Mouse (Mus musculus): ENCODE measurements at regions not wholly inside any gene's neighbourhood (a gene's known extent, or its start where the extent isn't known, plus 50 kb on each side); places are given as distances from the start of the nearest gene placed in this dataset.

DNA sequence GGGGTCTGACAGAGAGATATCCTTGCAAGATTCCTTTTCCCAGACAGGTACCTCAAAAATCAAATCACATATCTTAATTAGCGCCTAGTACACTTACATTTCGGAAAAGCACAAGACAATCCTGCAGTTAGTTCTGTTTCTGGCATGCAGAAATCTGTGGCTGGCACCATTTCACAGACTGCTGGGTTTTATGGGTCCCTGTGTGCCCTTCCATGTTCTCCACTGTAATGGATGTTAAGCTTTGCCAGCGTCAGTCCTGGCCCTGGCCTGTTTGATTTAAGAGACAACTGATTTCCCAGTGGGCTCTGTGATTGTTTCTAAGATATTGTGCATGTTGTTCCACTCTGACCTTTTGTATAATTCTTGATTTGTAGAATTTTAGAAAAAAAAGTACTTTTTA, 93.3 kb upstream of the Gm9972 start:
- no peaks in the 10 kb centered on the region for H3K4me1 ChIP-seq (ENCODE audit: insufficient read depth, low read length)
- no peaks in the 10 kb centered on the region for H3K27me3 ChIP-seq (ENCODE audit: insufficient read depth, low read length)
- no peak for ATAC-seq
- peak; percentile 7 for DNase-seq (ENCODE audit: low spot score)
- H3K9ac ChIP-seq (replicated peaks; ENCODE audit: low read length) = no peak overlapping the region
- H3K9me3 ChIP-seq (ENCODE audit: low read length) = no peaks in the 10 kb centered on the region
- 68% methylated on average over 3 of the region's 3 CpGs for WGBS
- H3K36me3 ChIP-seq (ENCODE audit: insufficient read depth, low read length) = no peaks in the 10 kb centered on the region
- no peak overlapping the region for H3K4me2 ChIP-seq (ENCODE audit: low read depth, low read length)
- H3K4me3 ChIP-seq (ENCODE audit: low read length) = no peak overlapping the region
- no peak overlapping the region for H3K27ac ChIP-seq
- no peak for TF ChIP-seq CTCF (IDR thresholded peaks at IDR 0.05; ENCODE audit: low read depth)

DNA sequence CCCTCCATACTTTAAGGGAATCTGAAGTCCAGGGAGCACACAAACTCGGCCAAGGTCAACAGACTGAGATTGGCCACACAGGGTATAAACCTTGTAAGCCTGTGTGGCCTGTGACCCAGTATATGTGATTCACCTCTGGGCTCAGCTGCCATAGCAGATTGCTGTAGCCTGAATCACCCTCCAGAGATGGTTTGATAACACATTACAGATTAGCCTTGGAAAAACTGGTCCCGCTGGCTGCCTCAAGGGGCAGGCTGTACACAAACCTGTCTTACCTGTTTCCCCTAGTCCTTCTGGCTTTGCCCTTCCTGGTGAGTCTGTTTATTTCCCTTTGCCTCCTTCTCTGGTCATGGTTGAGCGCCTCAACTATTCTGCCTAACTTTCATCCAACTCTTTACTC, 91.0 kb upstream of the Gm9972 start:
- Histone ChIP-seq H3K4me1 (ENCODE audit: insufficient read depth, low read length) (no peaks in the 10 kb centered on the region), H3K4me3 (ENCODE audit: low read length) (no peak overlapping the region)
- 90% methylated on average over 3 of the region's 3 CpGs for WGBS

DNA sequence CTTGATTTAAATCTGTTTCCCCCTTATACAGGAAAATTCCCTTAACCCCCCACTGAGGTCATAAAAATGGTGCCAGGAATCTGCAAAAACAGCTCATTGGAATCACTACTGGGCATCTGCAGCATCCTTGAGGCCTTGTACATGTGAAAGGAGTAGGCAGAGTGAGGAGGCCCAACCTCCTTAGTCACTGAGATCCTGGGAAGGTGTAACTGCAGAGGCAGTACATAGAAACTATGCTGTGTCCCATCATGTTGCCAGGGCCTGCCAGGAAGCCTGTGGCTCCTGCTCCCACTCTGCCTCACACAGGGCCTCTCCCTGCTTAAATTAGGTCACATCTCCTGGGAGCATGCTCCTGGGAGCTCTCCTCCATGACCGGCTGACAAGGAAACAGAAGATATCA, 85.7 kb upstream of the Gm9972 start:
- no peak for DNase-seq (ENCODE audit: low spot score)
- Histone ChIP-seq H3K9me3 (ENCODE audit: low read length) (no peaks in the 10 kb centered on the region), H3K9ac (replicated peaks; ENCODE audit: low read length) (no peak overlapping the region), H3K4me1 (ENCODE audit: insufficient read depth, low read length) (no peaks in the 10 kb centered on the region), H3K27ac (no peak overlapping the region), H3K36me3 (ENCODE audit: insufficient read depth, low read length) (no peaks in the 10 kb centered on the region), H3K27me3 (ENCODE audit: insufficient read depth, low read length) (no peaks in the 10 kb centered on the region), H3K4me3 (ENCODE audit: low read length) (no peak overlapping the region), H3K4me2 (ENCODE audit: low read depth, low read length) (no peak overlapping the region)
- TF ChIP-seq CTCF (IDR thresholded peaks at IDR 0.05; ENCODE audit: low read depth) = no peak
- WGBS = 79% methylated on average over 1 of the region's 1 CpGs
- no peak for ATAC-seq

More for the DNA sequence above, 91.0 kb upstream of the Gm9972 start:
- no peak for DNase-seq (ENCODE audit: low spot score)
- Histone ChIP-seq H3K36me3 (ENCODE audit: insufficient read depth, low read length) (no peaks in the 10 kb centered on the region), H3K27ac (no peak overlapping the region), H3K4me2 (ENCODE audit: low read depth, low read length) (no peak overlapping the region), H3K9me3 (ENCODE audit: low read length) (no peaks in the 10 kb centered on the region), H3K9ac (replicated peaks; ENCODE audit: low read length) (no peak overlapping the region), H3K27me3 (ENCODE audit: insufficient read depth, low read length) (no peaks in the 10 kb centered on the region)
- TF ChIP-seq CTCF (IDR thresholded peaks at IDR 0.05; ENCODE audit: low read depth) = no peak
- no peak for ATAC-seq

DNA sequence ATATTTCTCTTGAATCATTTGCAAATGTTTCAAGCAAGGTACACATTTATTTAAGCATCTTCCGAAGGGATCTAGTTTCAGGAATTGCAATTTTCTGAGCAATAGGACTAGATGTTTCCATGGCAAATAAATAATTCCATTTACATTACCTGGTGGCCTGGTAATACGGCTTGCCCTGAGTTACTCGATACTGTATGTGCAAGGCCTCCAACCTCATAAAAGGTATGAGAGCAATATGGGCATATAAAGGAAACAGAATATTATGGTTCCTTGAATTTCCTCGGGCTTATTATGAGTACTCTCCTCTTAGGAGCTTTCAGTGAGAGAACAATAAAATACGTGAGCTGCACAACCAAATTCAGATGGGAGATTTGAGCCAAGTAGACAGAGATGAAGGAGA, 81.4 kb upstream of the Gm9972 start:
- no peak overlapping the region for H3K4me3 ChIP-seq (ENCODE audit: low read length)
- H3K27me3 ChIP-seq (ENCODE audit: insufficient read depth, low read length) = no peaks in the 10 kb centered on the region
- H3K27ac ChIP-seq = no peak overlapping the region
- no peak for TF ChIP-seq CTCF (IDR thresholded peaks at IDR 0.05; ENCODE audit: low read depth)
- DNase-seq (ENCODE audit: low spot score) = no peak
- no peaks in the 10 kb centered on the region for H3K4me1 ChIP-seq (ENCODE audit: insufficient read depth, low read length)
- WGBS = 77% methylated on average over 5 of the region's 5 CpGs
- H3K36me3 ChIP-seq (ENCODE audit: insufficient read depth, low read length) = no peaks in the 10 kb centered on the region
- H3K9ac ChIP-seq (replicated peaks; ENCODE audit: low read length) = no peak overlapping the region
- H3K4me2 ChIP-seq (ENCODE audit: low read depth, low read length) = no peak overlapping the region
- ATAC-seq = no peak
- H3K9me3 ChIP-seq (ENCODE audit: low read length) = no peaks in the 10 kb centered on the region

DNA sequence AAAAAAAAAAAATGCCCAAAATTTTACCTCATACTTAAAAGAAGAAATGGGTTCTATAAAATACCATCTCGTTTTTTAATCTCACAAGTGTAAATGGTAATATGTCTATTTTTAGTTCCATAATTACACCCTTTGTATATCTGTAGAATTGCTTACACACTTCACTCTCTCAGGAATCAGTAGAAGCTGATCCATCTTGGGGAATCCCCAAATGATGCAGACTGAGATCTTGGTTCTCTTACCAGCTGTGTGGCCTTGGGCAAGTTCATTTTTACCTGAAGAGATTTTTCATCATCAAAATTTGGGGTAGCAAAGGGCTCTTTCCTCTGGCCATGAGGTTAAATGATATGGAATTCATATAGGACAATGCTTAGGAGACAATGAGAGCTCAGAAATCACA, 69.8 kb upstream of the Gm9972 start:
- DNase-seq (ENCODE audit: low spot score) = no peak
- H3K9ac ChIP-seq (replicated peaks; ENCODE audit: low read length) = no peak overlapping the region
- 55% methylated on average over 1 of the region's 1 CpGs for WGBS
- no peak for TF ChIP-seq CTCF (IDR thresholded peaks at IDR 0.05; ENCODE audit: low read depth)
- H3K4me1 ChIP-seq (ENCODE audit: insufficient read depth, low read length) = no peaks in the 10 kb centered on the region
- no peak overlapping the region for H3K4me3 ChIP-seq (ENCODE audit: low read length)
- no peaks in the 10 kb centered on the region for H3K36me3 ChIP-seq (ENCODE audit: insufficient read depth, low read length)
- no peaks in the 10 kb centered on the region for H3K27me3 ChIP-seq (ENCODE audit: insufficient read depth, low read length)
- no peak overlapping the region for H3K4me2 ChIP-seq (ENCODE audit: low read depth, low read length)
- H3K27ac ChIP-seq = no peak overlapping the region
- no peak for ATAC-seq
- H3K9me3 ChIP-seq (ENCODE audit: low read length) = no peaks in the 10 kb centered on the region

DNA sequence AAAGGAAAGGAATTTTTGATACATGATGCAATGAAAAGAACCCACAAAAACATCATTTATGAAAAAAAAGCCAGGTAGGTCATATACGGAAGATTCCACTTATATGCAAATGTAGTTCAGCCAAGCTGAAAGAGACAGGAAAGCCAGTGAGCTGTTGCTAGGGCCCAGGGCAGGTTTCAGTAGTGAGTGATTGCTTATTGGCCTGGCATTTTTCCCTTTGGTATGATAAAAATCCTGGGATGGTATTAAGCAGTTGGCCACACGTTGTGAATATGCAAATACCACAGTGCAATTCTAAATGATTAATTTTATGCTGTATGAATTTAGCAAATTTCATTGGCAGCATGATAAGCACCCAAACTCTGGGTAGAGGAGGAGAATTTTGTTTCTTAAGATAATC, 57.3 kb upstream of the Gm9972 start:
- peak; percentile 32 for DNase-seq (ENCODE audit: low spot score)
- H3K36me3 ChIP-seq (ENCODE audit: insufficient read depth, low read length) = no peaks in the 10 kb centered on the region
- ATAC-seq = no peak
- WGBS = 37% methylated on average over 2 of the region's 2 CpGs
- H3K9me3 ChIP-seq (ENCODE audit: low read length) = no peaks in the 10 kb centered on the region
- H3K4me1 ChIP-seq (ENCODE audit: insufficient read depth, low read length) = no peaks in the 10 kb centered on the region
- TF ChIP-seq CTCF (IDR thresholded peaks at IDR 0.05; ENCODE audit: low read depth) = no peak
- no peak overlapping the region for H3K9ac ChIP-seq (replicated peaks; ENCODE audit: low read length)
- H3K4me2 ChIP-seq (ENCODE audit: low read depth, low read length) = no peak overlapping the region
- H3K27me3 ChIP-seq (ENCODE audit: insufficient read depth, low read length) = no peaks in the 10 kb centered on the region
- H3K27ac ChIP-seq = no peak overlapping the region
- no peak overlapping the region for H3K4me3 ChIP-seq (ENCODE audit: low read length)
